ENCODE assay signal across 8 mouse cellular contexts in genomic region chr2:160766371-160766771, GRCm38 (mm10). TPM values are rescaled to one million over a fixed set of nuclear protein-coding genes. Genes with fewer than 3 reads are reported as not detected.
DNase-seq lines count a peak whose midpoint lies in the region; ATAC-seq and TF ChIP-seq lines count a peak whose summit lies in the region.

No protein-coding gene starts in this region.

- DNase-seq in heart, adult 11 months = peak; percentile 99
- peak; percentile 63 for DNase-seq in adrenal gland, postnatal 10 days
- DNase-seq in gastrocnemius, adult 2 months = peak; percentile 68
- peak; percentile 44 to 52 for DNase-seq in kidney, postnatal 4 days
- DNase-seq in c-Kit-positive CD71-positive TER-119-positive erythroid progenitor cells, embryonic 14.5 days (ENCODE audit: low spot score) = no peak
- no peak for DNase-seq in right cerebral cortex, postnatal 14 days
- no peak for DNase-seq in left cerebral cortex, postnatal 36 days (ENCODE audit: low spot score in 2 of 2)

- peaks cover 45% of the 10 kb centered on the region for H3K36me3 ChIP-seq in heart, embryonic 12.5 days

- TF ChIP-seq CTCF in gastrocnemius, adult 2 months (IDR thresholded peaks at IDR 0.05) = no peak

- intact Hi-C loops in gastrocnemius, adult 2 months (cut with DNase I) = no loop called here
- intact Hi-C loops in left cerebral cortex, postnatal 36 days (cut with DNase I) = no loop called here

- H3K9ac ChIP-seq in heart, embryonic 12.5 days = no peak overlapping the region

- H3K4me1 ChIP-seq in heart, embryonic 12.5 days (replicated peaks) = no peaks in the 10 kb centered on the region

- WGBS in heart, embryonic 12.5 days = 80% methylated on average over 5 of the region's 5 CpGs

- no peaks in the 10 kb centered on the region for H3K27me3 ChIP-seq in heart, embryonic 12.5 days (replicated peaks)

- H3K27ac ChIP-seq in heart, embryonic 12.5 days (ENCODE audit: poor library complexity, severe bottlenecking) = no peak overlapping the region
- peak overlapping the region; percentile 85 for H3K27ac ChIP-seq in gastrocnemius, adult 2 months

- H3K9me3 ChIP-seq in heart, embryonic 12.5 days (replicated peaks) = no peaks in the 10 kb centered on the region

- no peak overlapping the region for H3K4me2 ChIP-seq in heart, embryonic 12.5 days

- no peak overlapping the region for H3K4me3 ChIP-seq in heart, embryonic 12.5 days
- H3K4me3 ChIP-seq in gastrocnemius, adult 2 months = no peak overlapping the region

- no peak for ATAC-seq in heart, embryonic 12.5 days (ENCODE audit: insufficient number of reproducible peaks, low FRiP score)

RNA-seq across cellular contexts. Expression of gene Plcg1, which starts 35.3 kb away (rescaled TPM):
- polyA plus RNA-seq in heart, embryonic 12.5 days (2016; fragmentation: Nextera tagmentation; extraction: Ambion mirVana) = 47.4 TPM in 2 replicates
- total RNA-seq in adrenal gland, postnatal 10 days (2021) = 100 to 1,000 TPM in 1 of 2 experiments, 10 to 100 TPM in 1; 72.2 to 109 TPM
- 10 to 100 TPM; 24.9 to 25.3 TPM for total RNA-seq in gastrocnemius, adult 2 months (2021)
- 100 to 1,000 TPM; 102 to 125 TPM for total RNA-seq in left cerebral cortex, postnatal 36 days (2021)

Comparison
In these comparisons a context has a peak if more than half of its experiments do, and no peak if none do; other contexts are left out.
1. DNase-seq: peak in heart, adult 11 months (single experiment), adrenal gland, postnatal 10 days (single experiment), gastrocnemius, adult 2 months (single experiment) and kidney, postnatal 4 days (2 of 2); none in c-Kit-positive CD71-positive TER-119-positive erythroid progenitor cells, embryonic 14.5 days (single experiment), right cerebral cortex, postnatal 14 days (single experiment) and left cerebral cortex, postnatal 36 days (0 of 2).